Mouse (Mus musculus) Patski (cell line): ENCODE results near the gene Pet2. TPM values are rescaled to one million over a fixed set of nuclear protein-coding genes. Genes with fewer than 3 reads are reported as not detected.

ENCODE experiments used
- ATAC-seq: fragments of 100-300 bp; one replicate; pipeline ENCODE4 v1.8.0; 2021
- CTCF ChIA-PET: fragments of 350-600 bp; sonication (Branson Sonifier 250); formaldehyde crosslinking; loops from one replicate; lab custom pipeline; 2022; ENCODE audit warnings: inconsistent platforms; lab: Charles Lee
- POLR2A ChIA-PET: fragments of 350-600 bp; sonication (Branson Sonifier 250); formaldehyde crosslinking; loops from one replicate; lab custom pipeline; 2022; ENCODE audit warnings: antibody characterized with exemption, inconsistent platforms; lab: Charles Lee
- DNase-seq: peaks from one replicate; pipeline ENCODE4 v3.0.0-alpha.2; 2011; ENCODE audit warnings: low read depth, low spot score
- H3K27me3 ChIP-seq: fragments of 371-371 bp; one replicate; pipeline ENCODE4 v1.5.1; 2021
- CTCF ChIP-seq: fragments of 100-300 bp; IDR thresholded peaks from one replicate; pipeline ENCODE4 v1.5.1; 2021
- in situ Hi-C: fragments of 300-500 bp; cut with MboI; formaldehyde crosslinking; loops from 3 replicates; pipeline ENCODE4 v1.11.1; 2018; ENCODE audit warnings: low pct_unique_long_range_greater_than_20kb, mixed read lengths
- polyA plus RNA-seq: library from polyadenylated mRNA; unstranded; gene quantifications from one replicate; pipeline ENCODE4 v1.2.3, GENCODE M21; 2021

Pet2 gene
- polyA plus RNA-seq: not detected

DNA sequence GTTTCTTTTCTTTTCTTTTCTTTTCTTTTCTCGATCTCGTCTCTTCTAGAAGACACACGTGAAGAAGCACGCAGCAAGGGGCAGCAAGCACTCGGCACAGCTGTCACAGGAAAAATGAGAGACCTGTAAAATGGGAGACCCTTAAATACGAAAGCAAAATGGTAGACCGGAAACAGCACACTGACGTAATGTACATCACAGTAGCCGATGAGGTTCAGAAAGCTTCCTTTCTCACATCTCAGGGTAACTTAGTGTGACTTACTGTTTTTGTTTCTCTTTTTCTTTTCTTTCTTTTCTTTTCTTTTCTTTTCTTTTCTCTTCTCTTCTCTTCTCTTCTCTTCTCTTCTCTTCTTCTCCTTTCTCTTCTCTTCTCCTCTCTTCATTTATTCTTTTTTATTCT, at the start of gene Pet2:
Gene Pet2, minus strand, starts transcription at position 101 of the 400 bp plus-strand sequence.
- peaks cover 14% of the 10 kb centered on the region for H3K27me3 ChIP-seq
- DNase-seq (no peak), ATAC-seq (no peak)
- in situ Hi-C loops: no loop called here
- TF ChIP-seq CTCF: no peak
- CTCF ChIA-PET: no interaction called here
- POLR2A ChIA-PET: no interaction called here
